Mouse (Mus musculus) MEL (cell line): ENCODE data around the gene Slc25a42. TPM values are rescaled to one million over a fixed set of nuclear protein-coding genes. Genes with fewer than 3 reads are reported as not detected.

Experiments used
- DNase-seq: peaks from one replicate; pipeline ENCODE4 v3.0.0; 2011; ENCODE audit warnings: low read depth, low spot score
- H3K27ac ChIP-seq: 2 replicates; pipeline ENCODE4 v1.5.1; 2012; ENCODE audit warnings: low read depth, mild to moderate bottlenecking, control low read depth, low read length, moderate library complexity; ENCODE audit not compliant: control insufficient read depth
- H3K27me3 ChIP-seq, 2 experiments: fragments of 150-350 bp in 1 of 2; sonication (generic) in 1 of 2; 2 replicates each; pipeline ENCODE4 v1.6.1; 2012; ENCODE audit warnings: low read length in 2 of 2, mild to moderate bottlenecking in 2 of 2, improper control_type of control experiment in 1 of 2, moderate library complexity in 1 of 2; ENCODE audit not compliant: insufficient read depth in 2 of 2, control insufficient read depth in 1 of 2
- H3K36me3 ChIP-seq, 2 experiments: 2 replicates each; pipeline ENCODE4 v1.6.1; 2012 to 2014; ENCODE audit warnings: low read length in 2 of 2, improper control_type of control experiment in 1 of 2, inconsistent platforms in 1 of 2, mild to moderate bottlenecking in 1 of 2; ENCODE audit not compliant: insufficient read depth in 2 of 2, control insufficient read depth in 1 of 2
- H3K4me1 ChIP-seq, 2 experiments: fragments of 150-350 bp in 1 of 2; sonication (generic) in 1 of 2; 2 replicates each; pipeline ENCODE4 v1.6.1; 2012; ENCODE audit warnings: low read length in 2 of 2, improper control_type of control experiment in 1 of 2, mild to moderate bottlenecking in 1 of 2; ENCODE audit not compliant: insufficient read depth in 2 of 2, control insufficient read depth in 1 of 2
- H3K4me3 ChIP-seq, 2 experiments: fragments of 150-350 bp in 1 of 2; sonication (generic) in 1 of 2; 2 replicates each; pipeline ENCODE4 v1.5.1; 2012; ENCODE audit warnings: low read depth in 2 of 2, low read length in 2 of 2, mild to moderate bottlenecking in 2 of 2, moderate library complexity in 2 of 2, control low read depth in 1 of 2, improper control_type of control experiment in 1 of 2; ENCODE audit not compliant: control insufficient read depth in 1 of 2, insufficient read depth in 1 of 2
- H3K79me2 ChIP-seq: 2 replicates; pipeline ENCODE4 v1.6.1; 2012; ENCODE audit warnings: mild to moderate bottlenecking, low read length, moderate library complexity; ENCODE audit not compliant: control insufficient read depth, poor library complexity, insufficient read depth
- H3K9ac ChIP-seq: 2 replicates; pipeline ENCODE4 v1.6.1; 2012; ENCODE audit warnings: low read depth, mild to moderate bottlenecking, control low read depth, low read length, moderate library complexity; ENCODE audit not compliant: control insufficient read depth, poor library complexity, severe bottlenecking
- H3K9me3 ChIP-seq: fragments of 150-350 bp; sonication (generic); replicated peaks from 2 replicates; pipeline ENCODE4 v1.6.1; 2012; ENCODE audit warnings: mild to moderate bottlenecking, low read length, improper control_type of control experiment, moderate library complexity; ENCODE audit not compliant: insufficient read depth
- CHD1 ChIP-seq: IDR thresholded peaks from 2 replicates; pipeline ENCODE4 v1.6.1; 2012; ENCODE audit warnings: low read depth, mild to moderate bottlenecking, inconsistent platforms, low read length, improper control_type of control experiment
- CHD2 ChIP-seq: IDR thresholded peaks from 2 replicates; pipeline ENCODE4 v1.6.1; 2011; ENCODE audit warnings: low read length, improper control_type of control experiment
- CTCF ChIP-seq, 3 experiments: IDR thresholded peaks in 2 of 3; conservative IDR thresholded peaks in 1 of 3; 2 replicates each; pipeline ENCODE4 v1.5.1; 2011 to 2012; ENCODE audit warnings: low read length in 3 of 3, low read depth in 2 of 3, mild to moderate bottlenecking in 2 of 3, improper control_type of control experiment in 1 of 3, inconsistent platforms in 1 of 3, mixed read lengths in 1 of 3, moderate library complexity in 1 of 3; ENCODE audit not compliant: control insufficient read depth in 1 of 3, insufficient read depth in 1 of 3, poor library complexity in 1 of 3, severe bottlenecking in 1 of 3
- ELF1 ChIP-seq: IDR thresholded peaks from 2 replicates; pipeline ENCODE4 v1.6.1; 2014; ENCODE audit warnings: low read depth, mild to moderate bottlenecking, inconsistent platforms, low read length, improper control_type of control experiment, moderate library complexity
- EP300 ChIP-seq, 2 experiments: IDR thresholded peaks; 2 replicates each; pipeline ENCODE4 v1.6.1; 2011; ENCODE audit warnings: improper control_type of control experiment in 2 of 2, low read length in 2 of 2, low read depth in 1 of 2, mild to moderate bottlenecking in 1 of 2
- ETS1 ChIP-seq: IDR thresholded peaks from 2 replicates; pipeline ENCODE4 v1.6.1; 2012; ENCODE audit warnings: low read depth, mild to moderate bottlenecking, inconsistent platforms, low read length, improper control_type of control experiment, moderate library complexity
- GATA1 ChIP-seq: IDR thresholded peaks from 2 replicates; pipeline ENCODE4 v1.6.1; 2011; ENCODE audit warnings: low read depth, low read length, improper control_type of control experiment
- JUND ChIP-seq: IDR thresholded peaks from 2 replicates; pipeline ENCODE4 v1.6.1; 2011; ENCODE audit warnings: low read depth, mild to moderate bottlenecking, improper control_type of control experiment, low read length
- KAT2A ChIP-seq: conservative IDR thresholded peaks from 2 replicates; pipeline ENCODE4 v1.6.1; 2012; ENCODE audit warnings: low read depth, low read length, improper control_type of control experiment, inconsistent platforms
- MAFK ChIP-seq: IDR thresholded peaks from 2 replicates; pipeline ENCODE4 v1.6.1; 2011; ENCODE audit warnings: low read depth, mild to moderate bottlenecking, low read length, improper control_type of control experiment, borderline replicate concordance
- MAX ChIP-seq: IDR thresholded peaks from 2 replicates; pipeline ENCODE4 v1.6.1; 2011; ENCODE audit warnings: low read length, improper control_type of control experiment
- MAZ ChIP-seq: IDR thresholded peaks from 2 replicates; pipeline ENCODE4 v1.6.1; 2012; ENCODE audit warnings: low read depth, mild to moderate bottlenecking, inconsistent platforms, low read length, improper control_type of control experiment
- MEF2A ChIP-seq: IDR thresholded peaks from 2 replicates; pipeline ENCODE4 v1.6.1; 2014; ENCODE audit warnings: low read depth, mild to moderate bottlenecking, inconsistent platforms, low read length, improper control_type of control experiment; ENCODE audit not compliant: poor library complexity, insufficient replicate concordance, severe bottlenecking; ENCODE audit errors: extremely low read depth
- MXI1 ChIP-seq: IDR thresholded peaks from 2 replicates; pipeline ENCODE4 v1.6.1; 2011; ENCODE audit warnings: mild to moderate bottlenecking, low read depth, low read length, improper control_type of control experiment
- MYB ChIP-seq: IDR thresholded peaks from 2 replicates; pipeline ENCODE4 v1.6.1; 2011; ENCODE audit warnings: mild to moderate bottlenecking, low read depth, low read length, improper control_type of control experiment
- MYC ChIP-seq: IDR thresholded peaks from 2 replicates; pipeline ENCODE4 v1.6.1; 2011; ENCODE audit warnings: low read depth, mild to moderate bottlenecking, low read length, improper control_type of control experiment, moderate library complexity
- NELFE ChIP-seq: IDR thresholded peaks from 2 replicates; pipeline ENCODE4 v1.6.1; 2011; ENCODE audit warnings: low read depth, low read length, improper control_type of control experiment
- NRF1 ChIP-seq: IDR thresholded peaks from 2 replicates; pipeline ENCODE4 v1.6.1; 2014; ENCODE audit warnings: low read depth, mild to moderate bottlenecking, inconsistent platforms, low read length, improper control_type of control experiment, moderate library complexity; ENCODE audit not compliant: poor library complexity, insufficient read depth, severe bottlenecking
- POLR2A ChIP-seq, 2 experiments: IDR thresholded peaks; 2 replicates each; pipeline ENCODE4 v1.6.1; 2011 to 2012; ENCODE audit warnings: low read length in 2 of 2, mild to moderate bottlenecking in 2 of 2, control low read depth in 1 of 2, improper control_type of control experiment in 1 of 2, low read depth in 1 of 2, moderate library complexity in 1 of 2; ENCODE audit not compliant: control insufficient read depth in 1 of 2, insufficient read depth in 1 of 2, poor library complexity in 1 of 2
- POLR2AphosphoS2 ChIP-seq: IDR thresholded peaks from 2 replicates; pipeline ENCODE4 v1.6.1; 2011; ENCODE audit warnings: low read length, improper control_type of control experiment
- POLR2AphosphoS5 ChIP-seq: IDR thresholded peaks from 2 replicates; pipeline ENCODE4 v1.6.1; 2012; ENCODE audit warnings: low read depth, borderline replicate concordance, mild to moderate bottlenecking, inconsistent platforms, low read length, moderate library complexity, mixed read lengths
- RAD21 ChIP-seq: IDR thresholded peaks from 2 replicates; pipeline ENCODE4 v1.6.1; 2011; ENCODE audit warnings: mild to moderate bottlenecking, low read depth, low read length, improper control_type of control experiment
- RCOR1 ChIP-seq: IDR thresholded peaks from 2 replicates; pipeline ENCODE4 v1.6.1; 2012; ENCODE audit warnings: low read depth, mild to moderate bottlenecking, inconsistent platforms, low read length, improper control_type of control experiment
- SIN3A ChIP-seq: IDR thresholded peaks from 2 replicates; pipeline ENCODE4 v1.6.1; 2012; ENCODE audit warnings: low read length, improper control_type of control experiment, inconsistent platforms
- SMC3 ChIP-seq: IDR thresholded peaks from 2 replicates; pipeline ENCODE4 v1.6.1; 2011; ENCODE audit warnings: low read depth, low read length, improper control_type of control experiment
- TAL1 ChIP-seq: IDR thresholded peaks from 2 replicates; pipeline ENCODE4 v1.6.1; 2012; ENCODE audit warnings: mild to moderate bottlenecking, inconsistent platforms, low read length, moderate library complexity, mixed read lengths
- TBP ChIP-seq: IDR thresholded peaks from 2 replicates; pipeline ENCODE4 v1.8.0; 2011; ENCODE audit warnings: low read depth, low read length, improper control_type of control experiment
- TCF12 ChIP-seq: IDR thresholded peaks from 2 replicates; pipeline ENCODE4 v1.6.1; 2014; ENCODE audit warnings: low read depth, mild to moderate bottlenecking, inconsistent platforms, low read length, improper control_type of control experiment, moderate library complexity
- USF1 ChIP-seq: IDR thresholded peaks from 2 replicates; pipeline ENCODE4 v1.6.1; 2014; ENCODE audit warnings: low read depth, mild to moderate bottlenecking, inconsistent platforms, low read length, improper control_type of control experiment, moderate library complexity
- USF2 ChIP-seq, 2 experiments: IDR thresholded peaks; 2 replicates each; pipeline ENCODE4 v1.6.1; 2011 to 2012; ENCODE audit warnings: improper control_type of control experiment in 2 of 2, low read length in 2 of 2, borderline replicate concordance in 1 of 2, inconsistent platforms in 1 of 2, low read depth in 1 of 2, mild to moderate bottlenecking in 1 of 2; ENCODE audit not compliant: insufficient read depth in 1 of 2
- ZC3H11A ChIP-seq: IDR thresholded peaks from 2 replicates; pipeline ENCODE4 v1.6.1; 2012; ENCODE audit warnings: low read depth, mild to moderate bottlenecking, inconsistent platforms, low read length, improper control_type of control experiment
- ZNF384 ChIP-seq: IDR thresholded peaks from 2 replicates; pipeline ENCODE4 v1.6.1; 2012; ENCODE audit warnings: low read depth, mild to moderate bottlenecking, inconsistent platforms, low read length, improper control_type of control experiment
- polyA plus RNA-seq, 2 experiments: library from polyadenylated mRNA; stranded (reverse) in 1 of 2; unstranded in 1 of 2; fragments of >175 nt in 1 of 2; fragments of >200 nt in 1 of 2; gene quantifications; 2 replicates each; pipeline versions ENCODE4 v1.2.1 to v1.2.4; 2012; ENCODE audit warnings: low replicate concordance in 2 of 2, low read depth in 1 of 2; ENCODE audit not compliant: insufficient read length in 2 of 2, insufficient read depth in 1 of 2, missing spikeins in 1 of 2
- total RNA-seq: library from RNA; depleted of rRNA; stranded (reverse); fragments of 300-350 nt; gene quantifications from 2 replicates; pipeline ENCODE4 v1.2.3, GENCODE M21; 2012

Slc25a42 gene
- total and polyA plus RNA-seq, 3 experiments, result 5.2 to 12.1 TPM; not detected in 1

DNA sequence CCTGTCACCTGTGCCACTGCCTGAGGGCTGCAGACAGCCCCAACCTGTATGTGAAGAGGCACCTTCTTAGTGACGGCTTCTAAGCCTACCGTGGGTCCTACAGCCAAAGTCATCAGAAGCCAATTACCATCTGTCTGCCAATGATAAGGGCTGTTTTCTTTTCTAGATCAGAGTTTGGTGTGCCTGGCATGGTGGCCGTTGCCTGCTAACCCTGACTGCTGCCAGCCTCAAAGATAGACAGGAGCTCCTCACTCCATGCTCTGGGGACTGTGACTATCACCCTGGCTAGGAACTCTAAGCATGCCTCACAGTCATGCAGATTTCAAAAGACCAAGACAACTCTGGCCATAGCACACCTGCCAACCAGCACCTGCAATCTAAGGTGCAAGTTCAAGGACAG lies 10.7 kb downstream of the Slc25a42 start:
- H3K4me3 ChIP-seq, result no peak overlapping the region
- H3K36me3 ChIP-seq, result peaks cover 0 to 6% of the 10 kb centered on the region in 2 experiments; a peak in 2 of 4 replicates
- TF ChIP-seq EP300 (IDR thresholded peaks at IDR 0.05; ENCODE audit: low read depth in 1 of 2, low read length in 2 of 2) (peak; percentile 65 to 78; a peak in 3 of 4 replicates), MEF2A (no peak), JUND (no peak), MAZ (no peak), GATA1 (peak; percentile 81), ZC3H11A (no peak), ZNF384 (no peak), RCOR1 (no peak), MYB (no peak), ETS1 (peak; percentile 52; the same call in 1 of the 2 replicates), NELFE (no peak), CHD2 (no peak), USF1 (no peak), TCF12 (peak; percentile 88), SIN3A (peak; percentile 56; the same call in 1 of the 2 replicates), ELF1 (no peak), CHD1 (no peak), MAX (no peak), TAL1 (peak; percentile 96), SMC3 (no peak), TBP (no peak), KAT2A (no peak)
- TF ChIP-seq, all 39 proteins: peak for 6
- no peaks in the 10 kb centered on the region for H3K27me3 ChIP-seq
- H3K79me2 ChIP-seq, result peaks cover 2% of the 10 kb centered on the region; the same call in 1 of the 2 replicates
- peak; percentile 75 for DNase-seq
- H3K9me3 ChIP-seq, result no peaks in the 10 kb centered on the region
- H3K9ac ChIP-seq, result no peak overlapping the region
- H3K27ac ChIP-seq, result no peak overlapping the region
- H3K4me1 ChIP-seq, result peaks cover 5 to 18% of the 10 kb centered on the region in 2 experiments

DNA sequence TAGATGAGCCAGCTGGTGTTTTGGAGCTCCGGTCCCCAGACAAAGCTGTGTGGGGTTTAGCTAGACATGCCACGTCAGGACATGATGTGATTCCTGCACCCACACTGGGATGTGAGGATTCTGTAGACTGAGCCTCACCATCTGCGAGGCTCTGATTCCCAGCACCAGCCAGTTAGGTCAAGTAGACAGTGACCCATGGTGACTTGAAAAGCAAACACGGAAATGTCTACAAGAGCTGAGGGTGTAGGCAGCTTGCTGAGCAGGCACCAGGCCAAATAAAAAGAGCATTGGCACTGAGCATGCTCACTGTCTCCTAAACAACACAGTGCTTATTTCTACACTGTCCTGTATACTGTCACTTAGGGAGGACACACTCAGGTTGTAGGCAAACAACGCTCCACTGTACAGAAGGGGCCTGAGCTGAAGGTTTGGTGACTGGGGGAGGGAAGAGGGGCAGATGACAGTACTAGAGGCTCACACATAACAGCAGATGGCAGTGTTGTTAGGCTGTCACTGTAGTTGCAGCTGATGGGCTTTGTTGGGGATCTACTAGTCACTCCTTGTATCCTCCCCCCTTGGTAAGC lies 11.9 kb downstream of the Slc25a42 start:
- Histone ChIP-seq H3K27me3 (no peaks in the 10 kb centered on the region), H3K4me1 (peaks cover 5 to 18% of the 10 kb centered on the region in 2 experiments), H3K4me3 (no peak overlapping the region), H3K9ac (no peak overlapping the region), H3K27ac (no peak overlapping the region), H3K9me3 (no peaks in the 10 kb centered on the region), H3K79me2 (peaks cover 2% of the 10 kb centered on the region; the same call in 1 of the 2 replicates), H3K36me3 (peaks cover 0 to 6% of the 10 kb centered on the region in 2 experiments; a peak in 3 of 4 replicates)
- peak; percentile 44 for DNase-seq
- no peak for TF ChIP-seq ETS1
- no peak for TF ChIP-seq NRF1
- TF ChIP-seq USF2 (IDR thresholded peaks at IDR 0.05; ENCODE audit: borderline replicate concordance in 1 of 2, insufficient read depth in 1 of 2, low read depth in 1 of 2, low read length in 2 of 2), result no peak
- TF ChIP-seq MYC, result no peak
- peak in 2 of 3 experiments; percentile 20 to 60; a peak in 3 of 6 replicates for TF ChIP-seq CTCF (IDR thresholded peaks at IDR 0.05 in 2 of 3, conservative IDR thresholded peaks at IDR 0.05 in 1 of 3; ENCODE audit: control insufficient read depth in 1 of 3, insufficient read depth in 1 of 3, low read depth in 2 of 3, low read length in 3 of 3, poor library complexity in 1 of 3, severe bottlenecking in 1 of 3)
- TF ChIP-seq POLR2AphosphoS5, result no peak
- TF ChIP-seq POLR2AphosphoS2, result no peak
- no peak for TF ChIP-seq EP300 (IDR thresholded peaks at IDR 0.05; ENCODE audit: low read depth in 1 of 2, low read length in 2 of 2)
- TF ChIP-seq MAFK, result no peak
- no peak for TF ChIP-seq TAL1
- no peak for TF ChIP-seq ZNF384
- TF ChIP-seq POLR2A (IDR thresholded peaks at IDR 0.05; ENCODE audit: control insufficient read depth in 1 of 2, insufficient read depth in 1 of 2, low read depth in 1 of 2, low read length in 2 of 2, poor library complexity in 1 of 2), result no peak
- peak; percentile 43 for TF ChIP-seq RAD21
- TF ChIP-seq NELFE, result no peak
- TF ChIP-seq SMC3, result peak; percentile 57
- TF ChIP-seq MYB, result no peak
- no peak for TF ChIP-seq MXI1
- TF ChIP-seq MAX, result no peak
- TF ChIP-seq SIN3A, result 0 out of 2 replicates have a peak, but pooled peaks have one; percentile 23
